Mouse (Mus musculus) spleen, postnatal 0 days (tissue): ENCODE data around the gene Tubb4b. TPM values are rescaled to one million over a fixed set of nuclear protein-coding genes. Genes with fewer than 3 reads are reported as not detected.

Experiments
- polyA plus RNA-seq: library from polyadenylated mRNA; unstranded; fragments of >200 nt; fragmentation: Nextera tagmentation; extraction: Ambion mirVana; gene quantifications from 2 replicates; pipeline ENCODE4 v1.2.1, GENCODE M21; 2015

Gene Tubb4b
- polyA plus RNA-seq = 605 and 682 TPM in 2 replicates

GRCm38 (mm10) chr2:25224492-25224765 is at the start of gene Tubb4b:
Tubb4b (minus strand) TSS chr2:25224702.

DNA sequence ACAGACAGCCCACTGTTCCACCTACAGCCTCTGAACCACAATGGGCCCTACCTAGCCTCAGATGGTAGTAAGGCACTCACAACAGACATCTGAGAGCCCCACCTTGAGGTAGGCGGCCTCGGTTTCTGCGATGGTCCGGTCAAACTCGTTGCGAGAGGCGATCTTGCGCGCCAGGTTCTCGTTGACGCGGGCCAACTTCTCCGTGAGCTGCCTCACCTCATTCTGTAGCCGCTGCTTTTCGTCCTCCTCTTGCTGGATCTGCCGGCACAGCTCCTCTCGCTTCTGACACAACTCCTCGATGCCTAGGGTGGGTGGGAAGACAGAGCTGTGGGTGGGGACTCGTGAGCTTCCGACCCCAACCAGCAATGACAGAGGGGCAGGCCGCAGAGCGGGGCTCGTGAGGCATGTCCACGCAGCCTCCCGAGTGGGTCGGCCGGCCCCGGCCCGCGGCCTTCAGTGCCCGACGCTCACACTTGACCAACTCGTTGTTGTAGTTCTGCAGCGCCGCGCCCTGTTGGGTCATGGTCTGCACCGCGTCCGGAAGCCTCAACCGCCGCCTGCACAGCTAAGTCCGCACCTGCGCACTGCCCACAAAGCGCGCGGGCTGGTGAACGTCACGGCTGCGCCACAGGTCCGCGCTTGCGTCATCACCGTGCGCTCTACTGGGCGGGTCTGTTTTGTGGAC is 47.5 kb upstream of the Tubb4b start, which contains the start of the genes Ssna1 and Anapc2:
TSS of gene Ssna1 (minus strand) at position 612 of the 685 bp plus-strand sequence.
TSS of gene Anapc2 (plus strand) at position 652 of the 685 bp plus-strand sequence.

GRCm38 (mm10) chr2:25262291-25262767 is 37.8 kb upstream of the Tubb4b start, which contains the start of gene Tprn:
Tprn (plus strand) TSS chr2:25262618.

GRCm38 (mm10) chr2:25255284-25255779 is 30.8 kb upstream of the Tubb4b start, which contains the start of gene Tmem203:
Tmem203 (plus strand) TSS chr2:25255439.

DNA sequence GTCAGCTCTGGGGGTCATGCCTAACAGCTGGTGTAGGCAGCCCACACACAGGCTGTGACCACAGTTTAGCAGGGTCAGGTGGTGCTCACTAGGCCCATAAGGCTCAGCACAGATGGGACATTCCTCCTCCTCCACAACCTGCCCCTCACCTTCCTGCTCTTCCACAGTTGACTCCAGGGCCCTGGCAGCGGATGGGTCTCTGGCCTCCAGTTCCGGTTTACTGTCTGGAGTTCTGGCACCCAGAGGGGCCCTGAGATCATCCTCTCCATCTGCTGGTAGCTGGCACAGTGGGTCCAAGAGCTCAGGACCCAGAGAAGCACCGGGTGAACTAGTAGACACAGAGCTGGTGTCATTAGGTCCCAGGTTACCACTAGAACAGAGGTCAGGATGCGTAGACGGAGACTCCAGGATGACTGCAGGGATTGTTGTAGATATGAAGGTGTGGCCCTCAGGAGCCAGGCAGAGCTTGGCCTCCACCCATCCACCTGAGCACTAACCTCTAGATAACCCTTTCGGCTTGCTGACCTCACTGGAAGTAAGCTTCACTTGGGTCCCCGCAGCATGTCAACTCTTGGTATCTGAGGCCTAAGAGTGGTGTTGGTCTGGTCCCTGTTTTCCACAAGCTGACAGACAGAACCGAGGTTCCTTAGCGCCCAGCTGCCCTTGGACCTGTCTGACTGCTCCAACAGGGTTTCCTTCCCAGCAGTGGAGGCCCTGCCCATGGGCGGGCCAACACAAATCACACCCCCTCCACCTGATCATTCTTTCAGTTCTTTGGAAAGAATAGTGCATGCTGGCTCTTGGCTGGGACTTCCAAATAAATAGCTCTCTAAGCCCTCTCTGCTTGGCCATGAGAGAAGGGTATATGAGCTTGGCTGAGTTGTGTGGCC is 21.9 kb upstream of the Tubb4b start, which contains the start of gene AL732309.1:
TSS of gene AL732309.1 (minus strand) at position 681 of the 890 bp plus-strand sequence.

GRCm38 (mm10) chr2:25242101-25242506 is 17.6 kb upstream of the Tubb4b start, which contains the start of the genes Rnf208 and Cysrt1:
Rnf208 (plus strand) TSS chr2:25242255.
Cysrt1 (minus strand) TSS chr2:25242452.

DNA sequence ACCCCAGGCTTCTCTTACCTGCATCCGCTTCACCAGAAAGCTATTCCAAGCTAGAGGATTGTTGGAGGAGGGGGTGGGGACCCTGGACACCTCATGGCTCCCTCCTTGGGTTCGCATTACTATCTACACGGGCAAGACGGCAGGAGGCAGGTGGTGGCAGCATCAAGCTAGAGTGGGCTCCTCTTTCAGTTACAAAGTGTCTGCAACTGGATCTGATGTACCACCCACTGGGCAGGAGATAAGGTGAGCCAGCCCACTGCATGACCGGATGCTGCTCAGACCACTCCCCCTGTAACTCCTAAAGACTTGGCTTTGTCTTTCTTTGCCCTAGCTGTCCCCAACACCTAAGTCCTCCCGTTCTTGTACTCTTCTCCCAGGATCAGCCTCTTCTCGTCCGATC is 12.1 kb upstream of the Tubb4b start, which contains the start of gene Rnf224:
TSS of gene Rnf224 (minus strand) at position 174 of the 400 bp plus-strand sequence.

DNA sequence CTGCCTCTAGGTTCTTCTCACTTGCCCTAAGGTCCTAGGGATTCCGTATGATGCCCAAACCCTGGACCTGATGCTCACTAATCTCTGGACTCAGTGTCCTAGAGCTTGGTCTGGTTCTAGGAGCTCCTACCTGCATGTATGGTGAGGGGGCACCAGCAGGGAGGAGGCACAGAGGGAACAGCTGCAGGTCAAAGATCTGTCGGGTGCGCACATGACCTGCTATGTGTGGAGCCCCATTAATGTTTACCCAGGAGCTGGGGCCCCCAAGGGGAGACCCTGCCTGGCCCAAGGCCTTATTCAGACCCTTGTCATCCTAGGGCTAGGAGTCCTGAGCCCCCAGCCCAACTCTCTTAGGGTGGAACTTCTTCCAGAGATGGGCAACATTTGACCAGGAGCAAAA is 9.5 kb upstream of the Tubb4b start, which contains the start of gene Slc34a3:
TSS of gene Slc34a3 (minus strand) at position 315 of the 400 bp plus-strand sequence.

GRCm38 (mm10) chr2:25218445-25218844 is 6.1 kb downstream of the Tubb4b start, which contains the start of gene Fam166a:
Fam166a (plus strand) TSS chr2:25218745.

DNA sequence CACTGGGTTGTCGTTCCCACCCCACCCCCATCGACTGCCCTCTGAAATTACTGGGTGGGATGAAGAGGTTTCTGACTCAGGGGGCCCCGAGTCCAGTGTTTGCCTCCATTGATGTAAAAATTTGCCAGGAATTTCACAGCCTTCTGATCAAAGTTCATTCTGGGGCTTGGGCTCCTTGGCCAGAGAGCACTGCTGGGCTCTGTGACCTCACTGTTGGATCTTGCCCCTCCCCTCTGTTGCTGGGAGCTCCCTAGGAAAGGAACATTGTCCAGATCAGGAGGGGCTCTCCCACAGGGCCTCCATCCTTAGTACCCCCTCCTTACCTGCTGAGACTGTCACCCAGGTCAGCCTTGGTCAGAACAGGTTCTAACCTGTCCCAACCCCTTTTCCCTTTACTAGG is 10.1 kb downstream of the Tubb4b start, which contains the start of gene Stpg3:
TSS of gene Stpg3 (minus strand) at position 194 of the 400 bp plus-strand sequence.

DNA sequence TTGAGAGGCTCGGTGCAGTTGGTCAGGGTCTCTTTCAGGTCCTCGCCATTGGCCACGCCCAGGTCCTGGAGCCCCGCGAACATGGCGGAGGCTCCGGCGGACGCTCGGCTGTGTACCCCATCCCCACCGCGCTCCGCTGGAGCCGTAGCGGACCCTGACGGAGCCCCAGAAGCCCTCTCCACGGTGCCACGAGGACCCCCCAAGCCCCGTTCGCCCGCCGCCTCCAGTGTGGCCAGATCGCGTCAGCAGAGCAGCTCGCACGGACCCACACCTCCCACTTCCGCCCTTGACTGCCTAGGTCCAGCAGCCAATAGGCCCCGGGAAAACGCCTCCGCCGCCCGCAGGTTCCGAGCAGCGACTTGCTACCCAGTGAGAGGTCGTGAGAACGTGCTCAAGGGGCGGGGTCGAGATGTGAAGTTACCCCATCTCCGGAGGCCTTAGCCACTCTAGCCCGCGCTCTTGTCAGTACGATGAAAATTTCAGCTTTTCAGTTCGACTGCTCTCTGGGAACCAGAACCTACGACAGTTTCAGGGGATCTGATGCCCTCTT is 13.3 kb downstream of the Tubb4b start, which contains the start of gene Nelfb:
TSS of gene Nelfb (minus strand) at position 369 of the 550 bp plus-strand sequence.

GRCm38 (mm10) chr2:25196172-25196954 is 28.1 kb downstream of the Tubb4b start, which contains the start of gene Tor4a:
Tor4a (minus strand) TSS chr2:25196886.

DNA sequence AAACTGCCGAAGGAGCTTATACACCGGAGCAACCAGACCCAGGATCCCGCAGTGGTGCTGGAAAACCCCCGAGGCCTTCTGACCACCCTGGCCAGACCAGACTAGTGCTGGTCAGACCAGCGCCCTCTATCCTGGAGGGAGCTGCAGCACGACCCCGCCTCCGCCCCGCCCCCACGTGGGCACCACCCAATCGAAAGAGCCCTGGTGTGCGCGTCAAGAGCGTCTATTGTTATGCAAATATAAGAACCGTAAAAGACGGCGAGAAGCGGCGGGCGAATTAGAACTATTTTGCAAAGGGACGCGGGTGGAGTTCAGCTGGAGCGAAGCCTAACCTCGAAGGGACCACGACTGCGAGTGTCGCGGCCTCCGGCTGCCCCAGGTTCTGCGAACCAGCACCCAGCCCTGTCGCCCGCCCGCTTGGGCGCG is 44.0 kb downstream of the Tubb4b start, which contains the start of gene Nrarp:
TSS of gene Nrarp (plus strand) at position 281 of the 426 bp plus-strand sequence.

Other genes starting within 250 kb of the Tubb4b start
- 97.8 and 105 TPM in 2 replicates for gene Mrpl41, start 249.6 kb downstream of the Tubb4b start, polyA plus RNA-seq
- gene Pnpla7, start 248.7 kb downstream of the Tubb4b start, polyA plus RNA-seq = 24.9 and 30.7 TPM in 2 replicates
- 16.5 and 22.2 TPM in 2 replicates for gene Nsmf, start 170.3 kb downstream of the Tubb4b start, polyA plus RNA-seq
- gene Entpd8, start 144.4 kb downstream of the Tubb4b start, polyA plus RNA-seq = not detected in 2 replicates
- gene Noxa1, start 129.6 kb downstream of the Tubb4b start, polyA plus RNA-seq = 0.07 and 0.21 TPM in 2 replicates
- gene Nrarp, start 43.9 kb downstream of the Tubb4b start, polyA plus RNA-seq = 5.3 and 5.6 TPM in 2 replicates
- gene Tor4a, start 27.8 kb downstream of the Tubb4b start, polyA plus RNA-seq = 9.0 and 12.1 TPM in 2 replicates
- 46.6 and 50.8 TPM in 2 replicates for gene Nelfb, start 13.2 kb downstream of the Tubb4b start, polyA plus RNA-seq
- gene Stpg3, start 10.1 kb downstream of the Tubb4b start, polyA plus RNA-seq = not detected in 2 replicates
- 0.82 and 1.2 TPM in 2 replicates for gene Fam166a, start 6.0 kb downstream of the Tubb4b start, polyA plus RNA-seq
- gene Slc34a3, start 9.7 kb upstream of the Tubb4b start, polyA plus RNA-seq = 0.07 TPM in 1 of 2 replicates, not detected in the other
- 0.10 TPM in 1 of 2 replicates, not detected in the other for gene Rnf224, start 12.1 kb upstream of the Tubb4b start, polyA plus RNA-seq
- gene Rnf208, start 17.6 kb upstream of the Tubb4b start, polyA plus RNA-seq = 0.69 and 0.85 TPM in 2 replicates
- not detected in 2 replicates for gene Cysrt1, start 17.8 kb upstream of the Tubb4b start, polyA plus RNA-seq
- 2.9 and 3.5 TPM in 2 replicates for gene AL732309.1, start 22.2 kb upstream of the Tubb4b start, polyA plus RNA-seq
- gene Tmem203, start 30.7 kb upstream of the Tubb4b start, polyA plus RNA-seq = 31.2 and 35.2 TPM in 2 replicates
- 7.7 and 9.0 TPM in 2 replicates for gene Tprn, start 37.9 kb upstream of the Tubb4b start, polyA plus RNA-seq
- gene Ssna1, start 47.7 kb upstream of the Tubb4b start, polyA plus RNA-seq = 176 and 182 TPM in 2 replicates
- 45.1 and 48.8 TPM in 2 replicates for gene Anapc2, start 47.8 kb upstream of the Tubb4b start, polyA plus RNA-seq
- not detected in 2 replicates for gene Tmem210, start 63.4 kb upstream of the Tubb4b start, polyA plus RNA-seq
- not detected in 2 replicates for gene Lrrc26, start 65.2 kb upstream of the Tubb4b start, polyA plus RNA-seq
- gene Grin1, start 94.5 kb upstream of the Tubb4b start, polyA plus RNA-seq = 0.06 TPM in 1 of 2 replicates, not detected in the other
- 30.8 and 37.7 TPM in 2 replicates for gene Man1b1, start 107.6 kb upstream of the Tubb4b start, polyA plus RNA-seq
- 8.5 and 10.1 TPM in 2 replicates for gene Dpp7, start 131.7 kb upstream of the Tubb4b start, polyA plus RNA-seq
- 20.1 and 27.6 TPM in 2 replicates for gene Uap1l1, start 141.0 kb upstream of the Tubb4b start, polyA plus RNA-seq
- gene Sapcd2, start 147.6 kb upstream of the Tubb4b start, polyA plus RNA-seq = 28.3 and 28.4 TPM in 2 replicates
- 1.3 and 2.0 TPM in 2 replicates for gene Entpd2, start 171.2 kb upstream of the Tubb4b start, polyA plus RNA-seq
- 11.4 and 14.1 TPM in 2 replicates for gene Npdc1, start 174.6 kb upstream of the Tubb4b start, polyA plus RNA-seq
- 1.7 and 2.6 TPM in 2 replicates for gene Fut7, start 198.6 kb upstream of the Tubb4b start, polyA plus RNA-seq
- gene Abca2, start 204.0 kb upstream of the Tubb4b start, polyA plus RNA-seq = 1.5 and 1.6 TPM in 2 replicates
- 4.8 and 4.9 TPM in 2 replicates for gene Clic3, start 232.1 kb upstream of the Tubb4b start, polyA plus RNA-seq
- 22.5 and 28.9 TPM in 2 replicates for gene Paxx, start 236.4 kb upstream of the Tubb4b start, polyA plus RNA-seq
- 1.7 and 2.4 TPM in 2 replicates for gene Ptgds, start 245.3 kb upstream of the Tubb4b start, polyA plus RNA-seq